Mouse (Mus musculus) olfactory bulb, adult 2 months (tissue): Measurements from ENCODE around the gene Timm44. TPM values are rescaled to one million over a fixed set of nuclear protein-coding genes. Genes with fewer than 3 reads are reported as not detected.
A peak's percentile ranks its signal among the peaks of the same experiment; 100 is the strongest.
"Not testable (repeated sequence)": the region's sequence is repeated elsewhere in the genome, so short reads cannot be mapped to it uniquely, and the experiment has no call there.

ENCODE experiments used
- H3K27ac ChIP-seq: fragments of 200-500 bp; 2 replicates; pipeline ENCODE4 v1.5.1; 2012; ENCODE audit warnings: low read depth, low read length; ENCODE audit not compliant: insufficient read depth
- H3K4me1 ChIP-seq: fragments of 200-500 bp; 2 replicates; pipeline ENCODE4 v1.6.1; 2012; ENCODE audit warnings: low read length; ENCODE audit not compliant: control insufficient read depth, insufficient read depth
- H3K4me3 ChIP-seq: fragments of 200-500 bp; 2 replicates; pipeline ENCODE4 v1.5.1; 2012; ENCODE audit warnings: mild to moderate bottlenecking, low read depth, low read length, moderate library complexity; ENCODE audit not compliant: insufficient read depth
- CTCF ChIP-seq: fragments of 200-500 bp; IDR thresholded peaks from 2 replicates; pipeline ENCODE4 v1.5.1; 2012; ENCODE audit warnings: low read depth, mild to moderate bottlenecking, low read length, moderate library complexity; ENCODE audit not compliant: insufficient read depth
- POLR2A ChIP-seq: fragments of 200-500 bp; IDR thresholded peaks from 2 replicates; pipeline ENCODE4 v1.6.1; 2012; ENCODE audit warnings: mild to moderate bottlenecking, low read depth, low read length, moderate library complexity; ENCODE audit not compliant: insufficient read depth
- WGBS: fragments of 180-500 bp; shearing (Covaris S2); methylation state at CpG from one replicate; pipeline ENCODE4 v1.1.7; 2018; 5-methylcytosine and 5-hydroxymethylcytosine counted together
- polyA plus RNA-seq: library from polyadenylated mRNA; stranded (reverse); fragments of >200 nt; gene quantifications from 2 replicates; pipeline ENCODE4 v1.2.4, GENCODE M21; 2012; ENCODE audit warnings: low replicate concordance; ENCODE audit not compliant: missing spikeins, insufficient read depth, insufficient read length

Timm44 gene
- polyA plus RNA-seq, 1 experiment: not detected

DNA sequence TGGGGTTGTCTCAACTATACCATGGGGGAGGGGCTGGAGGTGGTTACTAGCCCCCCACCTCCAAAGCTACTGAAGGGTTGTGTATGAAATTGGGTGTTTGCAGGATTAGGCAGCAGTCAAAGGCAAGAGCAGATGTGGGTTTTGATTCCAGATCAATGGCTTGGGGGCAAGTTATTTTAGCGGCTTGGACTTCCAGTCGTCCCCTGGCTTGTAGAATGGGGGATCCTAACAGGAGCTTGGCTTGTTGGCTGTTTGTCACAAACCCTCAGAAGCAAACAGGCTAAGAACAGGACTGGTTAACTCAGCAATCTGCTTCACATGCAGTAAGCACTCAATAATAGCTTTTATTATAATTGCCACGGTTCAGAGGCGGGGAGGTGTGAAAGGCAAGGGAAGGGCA, 18.4 kb downstream of the Timm44 start:
- 23% methylated on average over 4 of the region's 4 CpGs for WGBS
- Histone ChIP-seq H3K27ac (peak overlapping the region; percentile 92), H3K4me1 (peaks cover 50% of the 10 kb centered on the region), H3K4me3 (peak overlapping the region; percentile 95)
- TF ChIP-seq POLR2A: no peak
- no peak for TF ChIP-seq CTCF

DNA sequence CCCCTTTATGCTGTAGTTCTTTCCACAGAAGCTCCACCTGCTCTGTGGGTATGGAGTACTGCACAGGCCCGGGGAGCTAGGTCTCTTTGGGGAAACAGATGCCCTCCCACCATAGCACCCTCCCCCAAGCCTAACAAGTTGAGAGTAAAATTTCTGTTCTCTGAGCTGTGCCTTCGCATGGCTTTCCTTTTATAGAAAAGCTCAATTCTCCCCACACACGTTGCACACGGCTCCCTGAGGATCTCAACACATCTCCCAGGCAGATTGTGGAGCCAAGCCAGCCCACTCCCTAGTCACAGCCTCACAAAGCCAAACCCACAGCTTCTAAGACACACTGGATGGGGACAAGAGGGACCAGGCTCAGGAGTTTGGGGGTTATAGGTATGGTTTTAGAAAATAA, 18.8 kb downstream of the Timm44 start:
- TF ChIP-seq POLR2A: no peak; the same call in 1 of the 2 replicates
- TF ChIP-seq CTCF: no peak
- Histone ChIP-seq H3K4me3 (0 out of 2 replicates have a peak overlapping the region, but pooled peaks have one; percentile 95), H3K4me1 (peaks cover 51% of the 10 kb centered on the region), H3K27ac (peak overlapping the region; percentile 92)
- 10% methylated on average over 4 of the region's 4 CpGs for WGBS

DNA sequence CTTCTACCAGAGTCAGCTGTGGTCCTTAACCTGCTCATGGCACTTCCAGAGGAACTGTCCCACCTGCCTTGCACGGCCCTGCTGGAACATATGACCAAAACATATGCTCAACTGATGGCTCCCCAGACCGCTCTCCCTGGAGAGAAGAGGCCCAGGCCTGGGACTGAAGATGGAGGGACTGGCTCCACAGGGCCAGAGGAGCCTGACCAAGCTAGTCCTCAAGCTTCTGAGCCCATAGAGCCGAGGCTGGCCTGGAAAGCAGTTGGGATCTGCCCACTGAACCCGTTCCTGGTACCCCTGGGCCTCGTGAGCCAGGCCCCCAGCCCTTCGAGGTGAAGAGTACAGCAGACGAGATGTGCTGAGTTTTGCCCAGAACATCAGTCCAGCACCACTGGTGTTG, 20.2 kb downstream of the Timm44 start:
- WGBS: 89% methylated on average over 7 of the region's 7 CpGs
- not testable (repeated sequence) for H3K4me3 ChIP-seq
- Histone ChIP-seq H3K4me1 (peaks cover 53% of the 10 kb centered on the region), H3K27ac (0 out of 2 replicates have a peak overlapping the region, but pooled peaks have one; percentile 89)

DNA sequence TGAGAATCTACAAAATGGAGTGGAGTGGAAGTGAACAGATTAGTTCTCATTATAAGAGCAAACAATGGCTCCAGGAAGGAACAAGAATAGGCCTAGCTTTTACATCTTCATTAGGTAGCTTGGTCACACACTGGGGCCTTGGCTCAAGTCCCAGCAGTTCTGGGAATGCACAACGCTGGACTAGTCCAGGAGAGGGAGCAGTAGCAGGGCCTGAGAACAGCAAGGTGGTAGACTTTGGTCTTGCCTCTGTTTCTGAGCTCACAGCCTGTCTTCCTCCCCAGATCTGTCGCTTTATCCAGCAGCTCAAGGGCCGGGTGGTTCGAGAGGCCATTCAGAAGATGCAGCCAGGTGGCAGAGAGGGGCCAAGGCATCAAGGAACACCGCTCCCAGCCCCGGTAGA, 21.7 kb downstream of the Timm44 start:
- WGBS: 25% methylated on average over 6 of the region's 6 CpGs
- TF ChIP-seq CTCF: no peak
- TF ChIP-seq POLR2A: no peak
- Histone ChIP-seq H3K27ac (no peak overlapping the region), H3K4me3 (peak overlapping the region; percentile 13; the same call in 1 of the 2 replicates), H3K4me1 (peaks cover 46% of the 10 kb centered on the region)

DNA sequence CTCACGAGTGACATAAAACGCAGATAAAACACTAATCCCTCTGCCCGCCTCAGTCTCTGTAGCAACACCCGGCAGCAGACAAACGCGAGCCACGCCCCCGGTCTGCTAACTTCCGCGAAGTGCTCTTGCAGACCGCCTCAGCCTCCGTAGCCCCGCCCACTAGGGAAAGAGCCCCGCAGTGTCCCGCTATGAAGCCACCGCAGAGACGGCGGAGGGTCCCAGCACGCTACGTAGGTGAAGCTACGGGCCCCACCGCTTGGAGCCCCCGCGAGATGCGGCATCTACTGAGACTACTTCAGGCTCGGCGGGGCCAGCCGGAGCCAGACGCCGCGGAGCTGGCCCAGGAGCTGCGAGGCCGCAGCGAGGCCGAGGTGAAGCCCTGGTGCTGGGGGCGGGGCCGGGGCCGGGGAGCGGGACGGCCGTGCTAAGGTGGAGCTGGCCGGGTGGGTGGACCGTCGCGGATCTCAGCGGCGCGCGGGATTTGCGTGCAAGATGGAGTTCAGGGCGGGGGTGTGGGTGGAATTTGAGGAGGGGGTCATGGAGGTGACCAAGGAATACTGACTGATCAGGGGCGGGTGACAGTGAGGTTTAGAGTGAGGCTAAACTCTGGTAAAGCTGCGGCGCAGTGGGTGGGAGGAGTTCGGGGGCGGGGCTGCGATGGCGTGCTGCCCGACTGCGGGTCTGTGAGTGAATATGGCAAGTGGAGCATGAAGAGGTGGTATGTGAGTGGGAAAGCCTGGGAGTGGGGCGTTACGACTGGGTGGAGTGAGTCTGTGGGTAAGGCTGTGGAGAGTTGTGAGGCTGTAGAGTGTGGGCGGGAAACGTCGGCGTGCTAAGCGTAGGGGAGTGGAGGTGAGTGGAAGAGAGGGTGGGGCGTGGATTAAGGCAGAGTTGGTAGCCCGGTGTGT, 22.5 kb downstream of the Timm44 start, which contains the start of gene Snapc2:
Snapc2 (plus strand) TSS at position 147 of the 908 bp plus-strand sequence.
- 1% methylated on average over 69 of the region's 69 CpGs for WGBS

DNA sequence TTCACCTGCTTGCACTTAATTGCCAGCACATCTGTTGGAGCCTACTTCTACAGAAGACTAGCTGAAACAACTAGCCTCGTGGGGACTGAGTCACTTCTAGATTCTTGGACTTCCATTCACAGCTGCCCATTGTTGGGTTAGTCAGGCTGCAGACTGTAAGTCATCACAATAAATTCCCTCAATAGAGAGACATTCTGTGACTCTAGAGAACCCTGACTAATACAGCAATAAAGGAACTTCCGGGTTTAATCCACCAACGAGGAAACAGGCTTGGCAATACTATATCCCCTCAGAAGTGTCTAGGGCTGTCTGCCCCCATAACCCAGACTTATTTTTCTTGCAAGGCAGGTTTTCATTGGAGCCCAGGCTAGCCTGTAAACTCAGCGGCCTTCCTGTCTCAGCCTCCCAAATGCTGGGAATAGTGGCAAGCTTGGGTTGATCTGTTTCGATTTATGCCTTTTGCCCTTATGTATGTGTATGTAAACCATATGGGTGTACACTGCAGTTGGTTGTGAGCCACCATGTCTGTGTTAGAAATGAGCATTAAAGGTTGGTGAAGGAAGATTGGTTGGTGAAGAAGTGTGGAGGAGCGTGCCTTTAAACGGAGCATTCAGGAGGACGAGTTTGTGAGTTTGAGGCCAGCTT, 23.5 kb downstream of the Timm44 start:
- no peak for TF ChIP-seq POLR2A
- TF ChIP-seq CTCF: no peak
- Histone ChIP-seq H3K4me1 (peaks cover 33% of the 10 kb centered on the region), H3K27ac (peak overlapping the region; percentile 35), H3K4me3 (peak overlapping the region; percentile 92)
- WGBS: 36% methylated on average over 8 of the region's 8 CpGs

More for the DNA sequence above, 22.5 kb downstream of the Timm44 start, which contains the start of gene Snapc2:
- no peak for TF ChIP-seq CTCF
- TF ChIP-seq POLR2A: peak; percentile 53
- peak within 1 kb of the TSS; percentile 92 for H3K4me3 ChIP-seq
- H3K27ac ChIP-seq: peak within 1 kb of the TSS; percentile 70
- peaks cover 40% of the 10 kb centered on the region for H3K4me1 ChIP-seq

DNA sequence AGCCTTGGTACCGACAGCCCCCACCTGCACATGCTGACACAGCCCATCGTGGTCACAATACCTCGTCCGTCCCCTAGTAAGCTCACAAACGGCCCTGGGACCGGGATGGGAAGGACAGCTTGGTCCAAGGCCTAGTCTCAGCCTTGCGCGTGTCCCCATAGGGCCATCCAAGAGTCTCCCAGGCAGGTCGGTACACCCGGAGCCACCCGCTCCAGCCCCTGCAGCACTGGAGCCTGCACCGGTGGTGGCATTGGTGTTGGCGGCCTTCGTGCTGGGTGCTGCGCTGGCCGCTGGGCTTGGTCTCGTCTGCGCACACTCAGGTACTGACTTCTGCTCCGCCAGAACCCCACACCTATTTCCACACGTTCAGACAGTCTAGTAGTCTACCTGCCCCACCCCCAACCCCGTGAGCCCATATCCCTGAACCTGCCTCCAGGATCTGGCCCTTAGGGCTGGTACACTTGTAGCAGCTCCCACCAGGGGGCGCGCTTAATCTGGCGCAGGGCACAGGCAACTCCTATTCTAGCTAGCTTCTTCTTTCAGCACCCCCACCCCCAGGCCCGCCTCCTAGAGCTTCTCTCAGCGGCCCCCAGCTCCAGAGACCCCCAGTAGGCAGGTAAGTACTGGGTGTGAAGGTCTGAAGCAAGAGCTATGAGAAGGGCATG, 25.3 kb downstream of the Timm44 start:
- Histone ChIP-seq H3K27ac (no peak overlapping the region), H3K4me3 (no peak overlapping the region), H3K4me1 (peaks cover 24% of the 10 kb centered on the region)
- WGBS: 40% methylated on average over 26 of the region's 26 CpGs
- TF ChIP-seq CTCF: peak; percentile 85
- TF ChIP-seq POLR2A: no peak

DNA sequence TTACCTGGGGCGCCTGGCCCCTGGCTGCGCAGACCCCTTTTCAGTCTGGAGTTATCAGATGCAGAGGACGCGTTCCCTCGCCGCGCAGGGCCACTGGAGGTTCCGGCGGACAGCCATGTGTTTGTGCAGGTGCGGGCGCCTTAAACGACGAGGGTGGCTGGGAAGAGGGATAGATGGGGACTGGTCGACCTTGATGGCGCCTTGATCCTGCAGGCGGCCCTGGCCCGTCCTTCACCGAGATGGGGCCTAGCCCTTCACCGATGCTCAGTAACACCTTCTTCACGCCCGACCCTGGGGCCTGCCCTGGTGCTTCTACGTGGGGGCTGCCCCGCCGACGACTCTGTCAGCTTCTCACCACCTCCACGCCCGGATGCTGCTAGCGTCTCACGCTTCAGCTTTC, 26.5 kb downstream of the Timm44 start:
- Histone ChIP-seq H3K27ac (no peak overlapping the region), H3K4me3 (no peak overlapping the region), H3K4me1 (peaks cover 16% of the 10 kb centered on the region)
- no peak for TF ChIP-seq CTCF
- no peak for TF ChIP-seq POLR2A
- WGBS: 37% methylated on average over 29 of the region's 29 CpGs
